Mouse (Mus musculus) neural tube, embryonic 12.5 days (tissue): ENCODE measurements around the gene Hspa8. TPM values are rescaled to one million over a fixed set of nuclear protein-coding genes. Genes with fewer than 3 reads are reported as not detected.

Experiments
- ATAC-seq: fragments of 200-750 bp; cut with Nextera tagmentation; 2 replicates; pipeline ENCODE4 v1.8.0; 2017; ENCODE audit warnings: low read depth, mild to moderate bottlenecking, moderate TSS enrichment, moderate library complexity; ENCODE audit not compliant: low FRiP score
- H3K27ac ChIP-seq: fragments of 300-500 bp; sonication (generic); 2 replicates; pipeline ENCODE4 v1.5.1; 2016
- H3K27me3 ChIP-seq: fragments of 300-500 bp; sonication (generic); replicated peaks from 2 replicates; pipeline ENCODE4 v1.6.1; 2016; ENCODE audit warnings: mild to moderate bottlenecking
- H3K36me3 ChIP-seq: fragments of 300-500 bp; sonication (generic); 2 replicates; pipeline ENCODE4 v1.6.1; 2016; ENCODE audit warnings: mild to moderate bottlenecking
- H3K4me1 ChIP-seq: fragments of 300-500 bp; sonication (generic); 2 replicates; pipeline ENCODE4 v1.6.1; 2016
- H3K4me2 ChIP-seq: fragments of 300-500 bp; sonication (generic); replicated peaks from 2 replicates; pipeline ENCODE4 v1.6.1; 2016; ENCODE audit warnings: mild to moderate bottlenecking
- H3K4me3 ChIP-seq: fragments of 300-500 bp; sonication (generic); 2 replicates; pipeline ENCODE4 v1.5.1; 2016
- H3K9ac ChIP-seq: fragments of 300-500 bp; sonication (generic); 2 replicates; pipeline ENCODE4 v1.6.1; 2016; ENCODE audit warnings: mild to moderate bottlenecking
- H3K9me3 ChIP-seq: fragments of 300-500 bp; sonication (generic); 2 replicates; pipeline ENCODE4 v1.6.1; 2016; ENCODE audit warnings: mild to moderate bottlenecking
- WGBS: fragments of 180-500 bp; shearing (Covaris S2); methylation state at CpG from one replicate; pipeline ENCODE4 v1.1.7; 2016; 5-methylcytosine and 5-hydroxymethylcytosine counted together
- polyA plus RNA-seq: library from polyadenylated mRNA; unstranded; fragments of >200 nt; fragmentation: Nextera tagmentation; extraction: Ambion mirVana; gene quantifications from 2 replicates; pipeline ENCODE4 v1.2.1, GENCODE M21; 2016

Hspa8 gene
- polyA plus RNA-seq, 1 experiment from 2014 or later = 2,593 TPM

DNA sequence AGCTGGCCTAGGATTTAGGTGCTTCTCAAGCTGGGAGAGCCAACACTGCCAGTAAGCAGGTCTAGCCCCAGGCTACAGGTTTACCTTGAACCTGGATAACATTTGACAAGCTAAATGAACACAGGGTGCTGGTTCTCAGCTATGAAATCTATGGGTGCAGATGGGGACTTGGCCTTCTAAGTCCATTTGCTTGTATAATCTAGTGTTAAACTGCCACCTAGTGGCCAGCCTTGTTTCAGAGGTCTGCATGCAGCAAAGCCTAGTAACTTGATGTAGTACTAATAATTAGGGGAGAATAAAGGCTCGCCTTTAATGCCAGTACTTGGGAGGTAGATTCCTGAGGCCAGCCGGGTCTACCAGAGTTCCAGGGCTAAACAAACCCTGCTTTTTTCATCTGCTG lies 4.5 kb downstream of the Hspa8 start:
- Histone ChIP-seq H3K4me1 (peaks cover 43% of the 10 kb centered on the region), H3K4me2 (0 out of 2 replicates have a peak overlapping the region, but pooled peaks have one; percentile 30), H3K27me3 (no peaks in the 10 kb centered on the region), H3K9ac (no peak overlapping the region), H3K27ac (no peak overlapping the region), H3K9me3 (no peaks in the 10 kb centered on the region), H3K36me3 (peaks cover 35% of the 10 kb centered on the region), H3K4me3 (no peak overlapping the region)
- WGBS = 29% methylated on average over 2 of the region's 2 CpGs
- no peak for ATAC-seq

DNA sequence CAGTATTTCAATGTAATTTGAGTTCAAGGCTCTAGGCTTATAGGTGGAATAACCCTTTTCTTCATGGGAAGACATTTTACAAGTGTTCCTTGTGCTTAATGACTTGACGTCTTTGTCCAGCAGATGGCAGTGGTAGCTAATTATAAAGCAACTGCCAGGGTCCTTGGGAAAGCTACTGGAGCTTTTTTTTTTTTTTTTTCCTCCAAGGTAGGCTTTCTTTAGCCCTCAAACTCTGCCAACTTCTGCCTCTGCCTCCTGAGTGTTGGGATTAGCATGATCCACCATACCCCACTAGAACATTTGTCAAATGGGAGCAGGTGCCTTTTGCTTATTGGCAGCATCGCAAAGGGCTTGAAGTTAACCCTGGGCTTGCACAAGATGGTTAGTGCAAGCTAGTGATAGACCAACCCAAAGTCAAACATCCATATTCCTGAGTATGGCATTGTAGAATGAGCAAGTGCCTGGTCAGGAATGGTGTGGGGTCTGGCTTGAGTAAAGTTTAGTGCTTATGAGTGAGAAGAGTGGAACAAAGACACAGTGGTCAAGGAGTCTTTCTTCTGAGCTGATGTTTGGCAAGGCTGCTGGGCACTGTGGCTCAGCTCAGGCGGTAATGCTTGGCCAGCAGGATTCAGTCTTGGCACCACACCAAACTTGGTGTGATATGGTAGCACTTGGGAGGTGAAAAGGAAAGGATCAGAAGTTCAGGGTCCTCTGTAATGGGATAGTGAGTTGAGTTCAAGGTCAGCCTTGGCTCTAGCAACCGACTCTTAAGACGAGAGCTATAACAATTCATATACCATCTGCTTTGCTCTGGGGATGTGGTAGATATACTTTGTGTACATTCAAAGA lies 5.9 kb downstream of the Hspa8 start:
- Histone ChIP-seq H3K36me3 (peaks cover 38% of the 10 kb centered on the region), H3K4me2 (no peak overlapping the region), H3K9ac (no peak overlapping the region), H3K4me1 (peaks cover 43% of the 10 kb centered on the region), H3K27me3 (no peaks in the 10 kb centered on the region), H3K9me3 (no peaks in the 10 kb centered on the region), H3K27ac (no peak overlapping the region), H3K4me3 (no peak overlapping the region)
- ATAC-seq = no peak
- WGBS = 30% methylated on average over 5 of the region's 5 CpGs

DNA sequence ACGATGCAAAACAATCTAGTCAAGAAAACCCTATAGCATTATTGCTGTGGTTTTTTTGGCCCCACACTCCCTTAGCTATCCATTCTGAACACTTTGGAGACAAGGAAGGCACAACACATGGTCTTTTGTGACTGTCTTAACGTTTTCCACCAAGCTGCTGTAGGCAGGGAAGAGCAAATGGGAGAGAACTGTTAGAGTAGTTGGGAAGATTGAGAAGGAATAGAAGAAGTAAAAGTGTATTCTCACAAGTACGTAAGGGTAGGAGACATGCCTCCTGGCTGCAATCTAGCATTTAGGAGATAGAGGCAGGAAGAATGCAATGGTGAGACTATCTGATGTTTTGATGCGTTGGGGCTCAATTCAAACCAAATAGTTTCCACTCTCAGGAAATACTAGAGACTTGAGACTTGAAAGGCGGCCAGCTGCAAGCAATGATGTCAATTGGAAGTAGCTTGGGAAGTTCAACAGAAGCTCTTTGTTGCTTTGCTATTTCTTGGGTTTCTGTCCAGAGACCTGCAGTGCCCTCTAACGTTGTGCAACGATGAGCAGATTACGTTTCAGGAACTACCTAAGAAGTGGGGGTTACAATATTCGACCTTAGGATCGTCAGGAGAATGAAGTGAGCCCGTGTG lies 6.6 kb downstream of the Hspa8 start:
- no peak overlapping the region for H3K27ac ChIP-seq
- H3K9ac ChIP-seq = no peak overlapping the region
- 32% methylated on average over 11 of the region's 11 CpGs for WGBS
- no peaks in the 10 kb centered on the region for H3K27me3 ChIP-seq
- peaks cover 38% of the 10 kb centered on the region for H3K36me3 ChIP-seq
- no peak overlapping the region for H3K4me2 ChIP-seq
- ATAC-seq = no peak
- no peak overlapping the region for H3K4me3 ChIP-seq
- H3K9me3 ChIP-seq = no peaks in the 10 kb centered on the region
- peaks cover 43% of the 10 kb centered on the region for H3K4me1 ChIP-seq

DNA sequence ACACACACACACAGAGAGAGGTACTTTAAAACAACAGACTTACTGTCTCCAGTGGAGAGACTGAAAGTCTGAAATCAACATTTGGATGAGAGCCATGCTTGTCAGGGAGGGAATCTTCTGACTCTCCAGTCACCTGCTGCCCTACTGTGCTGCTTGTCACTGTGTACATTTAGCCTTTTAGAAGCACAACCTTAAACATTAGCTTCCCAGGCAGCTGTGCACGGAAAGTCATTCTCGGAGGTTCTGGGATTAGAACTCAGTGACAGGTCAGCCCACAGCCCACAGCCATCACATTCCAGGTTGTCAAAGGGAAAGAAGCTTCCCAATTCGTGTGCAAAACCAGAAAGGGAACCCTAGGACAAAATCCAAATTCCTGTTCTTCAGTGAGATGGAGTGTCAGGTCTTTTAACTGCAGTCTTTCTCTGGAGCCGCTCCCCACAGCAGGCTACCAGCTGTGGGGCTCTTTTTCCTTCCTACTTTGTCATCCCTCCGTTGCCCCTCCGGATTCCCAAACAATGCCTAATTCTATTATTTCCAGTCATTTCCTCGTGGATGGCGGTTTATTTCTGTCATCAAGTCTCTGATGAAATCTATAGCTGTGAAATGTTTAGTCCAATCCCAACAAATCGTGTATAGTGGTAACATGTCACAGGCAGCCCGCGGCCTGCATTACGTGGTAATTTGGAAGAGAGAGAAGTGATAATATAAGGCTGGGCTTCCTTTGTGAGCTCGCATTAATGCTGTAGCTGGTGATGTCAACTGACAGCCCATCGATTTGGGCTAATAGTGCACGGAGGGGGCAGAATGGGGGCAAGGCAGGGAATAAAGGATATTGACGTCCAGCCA lies 7.5 kb downstream of the Hspa8 start:
- H3K4me3 ChIP-seq = no peak overlapping the region
- WGBS = 13% methylated on average over 16 of the region's 16 CpGs
- H3K36me3 ChIP-seq = peaks cover 41% of the 10 kb centered on the region
- no peaks in the 10 kb centered on the region for H3K9me3 ChIP-seq
- peak overlapping the region; percentile 3; the same call in 1 of the 2 replicates for H3K4me2 ChIP-seq
- peaks cover 40% of the 10 kb centered on the region for H3K4me1 ChIP-seq
- H3K9ac ChIP-seq = no peak overlapping the region
- no peaks in the 10 kb centered on the region for H3K27me3 ChIP-seq
- no peak overlapping the region; the same call in 1 of the 2 replicates for H3K27ac ChIP-seq
- peak; percentile 38; the same call in 1 of the 2 replicates for ATAC-seq

DNA sequence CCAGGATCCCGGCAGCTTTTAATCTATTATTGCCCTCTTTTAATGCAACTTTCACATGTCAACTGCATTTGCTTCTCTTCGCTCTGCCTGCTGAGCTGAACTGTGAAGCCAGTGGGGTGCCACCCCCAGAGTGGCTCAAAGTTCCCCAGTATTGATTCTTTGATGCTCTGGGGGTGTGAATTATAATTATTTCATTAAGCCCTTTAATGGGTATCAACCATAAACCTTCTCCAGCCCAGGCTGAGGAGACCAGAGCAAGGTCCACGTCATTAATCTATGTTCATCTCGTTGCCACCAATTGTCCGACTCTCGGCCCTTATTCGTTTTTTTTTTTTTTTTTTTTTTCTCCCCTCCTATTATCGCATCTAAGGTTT lies 8.1 kb downstream of the Hspa8 start:
- 0 out of 2 replicates have a peak, but pooled peaks have one; percentile 28 for ATAC-seq
- Histone ChIP-seq H3K27me3 (no peaks in the 10 kb centered on the region), H3K9me3 (no peaks in the 10 kb centered on the region), H3K36me3 (peaks cover 35% of the 10 kb centered on the region), H3K4me3 (no peak overlapping the region), H3K9ac (no peak overlapping the region), H3K4me2 (no peak overlapping the region), H3K27ac (no peak overlapping the region), H3K4me1 (peaks cover 34% of the 10 kb centered on the region)
- WGBS = 35% methylated on average over 8 of the region's 8 CpGs

DNA sequence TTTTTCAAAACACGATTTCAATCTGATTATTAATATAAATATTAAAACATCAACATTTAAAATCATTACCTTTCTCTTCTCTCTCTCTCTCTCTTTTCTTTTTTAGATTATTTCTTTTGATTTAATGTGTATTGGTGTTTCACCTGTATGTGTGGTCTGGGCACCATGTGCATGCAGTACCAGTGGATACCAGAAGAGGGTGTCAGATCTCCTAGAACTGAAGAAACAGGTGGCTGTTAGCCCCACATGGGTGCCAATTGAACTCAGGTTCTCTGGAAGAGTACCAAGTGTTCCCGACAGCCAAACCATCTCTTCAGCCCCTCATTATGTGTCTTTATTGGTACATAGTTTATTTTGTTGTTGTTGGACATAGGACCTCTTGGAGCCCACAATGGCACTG lies 11.1 kb downstream of the Hspa8 start:
- H3K4me2 ChIP-seq = no peak overlapping the region
- H3K9me3 ChIP-seq = no peaks in the 10 kb centered on the region
- no peak overlapping the region for H3K4me3 ChIP-seq
- peaks cover 10% of the 10 kb centered on the region for H3K36me3 ChIP-seq
- peaks cover 16% of the 10 kb centered on the region; the same call in 1 of the 2 replicates for H3K4me1 ChIP-seq
- 59% methylated on average over 2 of the region's 2 CpGs for WGBS
- ATAC-seq = no peak
- no peaks in the 10 kb centered on the region for H3K27me3 ChIP-seq
- H3K27ac ChIP-seq = no peak overlapping the region
- H3K9ac ChIP-seq = no peak overlapping the region

DNA sequence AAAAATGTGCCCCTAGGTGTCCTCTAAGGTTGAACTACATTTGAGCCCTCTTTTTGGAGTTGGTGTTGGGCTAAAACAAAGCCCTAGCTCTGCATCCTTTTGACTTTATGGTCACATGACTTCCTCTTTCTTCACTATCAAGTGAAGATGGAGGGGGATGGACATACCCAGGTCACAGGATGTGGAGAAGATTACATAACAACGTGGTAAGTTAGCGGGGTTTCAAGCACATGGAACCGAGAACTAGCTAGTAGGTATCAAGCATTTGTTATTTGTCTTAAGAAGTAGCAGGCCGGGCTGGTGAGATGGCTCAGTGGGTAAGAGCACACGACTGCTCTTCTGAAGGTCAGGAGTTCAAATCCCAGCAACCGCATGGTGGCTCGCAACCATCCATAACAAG lies 13.3 kb downstream of the Hspa8 start:
- Histone ChIP-seq H3K4me1 (no peaks in the 10 kb centered on the region), H3K9ac (no peak overlapping the region), H3K27ac (no peak overlapping the region), H3K36me3 (peaks cover 6% of the 10 kb centered on the region), H3K4me2 (no peak overlapping the region), H3K4me3 (no peak overlapping the region), H3K27me3 (no peaks in the 10 kb centered on the region), H3K9me3 (no peaks in the 10 kb centered on the region)
- WGBS = 88% methylated on average over 7 of the region's 7 CpGs
- no peak for ATAC-seq

DNA sequence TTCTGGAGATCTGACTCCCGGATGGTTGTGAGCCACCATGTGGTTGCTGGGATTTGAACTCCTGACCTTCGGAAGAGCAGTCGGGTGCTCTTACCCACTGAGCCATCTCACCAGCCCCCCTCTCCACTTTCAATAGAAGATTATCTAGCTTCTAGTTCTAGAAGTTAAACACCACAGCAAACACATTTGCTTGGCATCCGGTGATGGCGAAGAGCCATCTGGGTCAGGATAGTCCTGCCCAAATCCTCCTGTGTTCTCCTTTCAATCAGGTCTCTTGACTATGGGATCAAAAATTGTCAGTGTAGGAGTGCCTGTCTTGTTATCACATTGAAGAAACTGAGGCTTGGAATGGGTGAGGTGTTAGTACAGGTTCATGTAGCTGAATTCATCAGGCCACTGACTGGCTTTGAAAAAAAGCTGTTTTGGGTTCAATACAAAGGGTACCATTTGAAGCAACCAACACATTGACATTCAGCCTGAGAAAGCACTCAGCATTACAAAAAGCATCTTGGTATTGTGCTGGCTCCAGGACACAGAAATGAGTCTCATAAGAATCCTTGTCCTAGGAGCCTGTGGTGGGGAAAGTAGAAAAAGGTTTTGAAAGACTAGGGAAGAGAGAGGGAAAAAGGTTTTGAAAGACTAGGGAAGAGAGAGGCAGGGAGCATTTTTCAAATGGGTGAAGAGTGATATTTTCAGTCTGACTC lies 16.7 kb downstream of the Hspa8 start:
- WGBS = 85% methylated on average over 5 of the region's 5 CpGs

DNA sequence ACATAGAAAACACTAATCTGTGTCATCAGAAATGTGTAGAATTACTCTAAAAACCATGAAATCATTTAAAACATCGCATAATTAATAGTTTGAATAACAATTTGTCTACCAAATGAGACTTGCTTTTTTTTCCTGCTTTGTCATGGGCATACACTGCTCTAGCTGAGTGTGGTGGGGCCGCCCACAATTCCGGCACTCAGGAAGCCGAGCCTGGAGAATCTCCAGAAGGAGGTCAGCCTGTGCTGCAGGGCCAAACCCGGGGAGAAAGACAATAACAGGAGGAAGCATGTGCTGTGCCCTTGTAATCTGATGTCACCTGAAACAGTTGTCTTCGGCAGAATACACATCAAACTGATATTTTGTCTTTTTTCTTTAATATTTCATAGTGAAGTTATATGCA lies 24.8 kb downstream of the Hspa8 start:
- no peak for ATAC-seq
- 53% methylated on average over 6 of the region's 6 CpGs for WGBS
- no peak overlapping the region for H3K27ac ChIP-seq

More for the DNA sequence above, 16.7 kb downstream of the Hspa8 start:
- Histone ChIP-seq H3K4me3 (no peak overlapping the region), H3K9ac (no peak overlapping the region), H3K36me3 (peaks cover 3% of the 10 kb centered on the region; the same call in 1 of the 2 replicates), H3K4me1 (peaks cover 9% of the 10 kb centered on the region), H3K27ac (no peak overlapping the region), H3K4me2 (no peak overlapping the region), H3K27me3 (no peaks in the 10 kb centered on the region), H3K9me3 (no peaks in the 10 kb centered on the region)
- no peak for ATAC-seq

DNA sequence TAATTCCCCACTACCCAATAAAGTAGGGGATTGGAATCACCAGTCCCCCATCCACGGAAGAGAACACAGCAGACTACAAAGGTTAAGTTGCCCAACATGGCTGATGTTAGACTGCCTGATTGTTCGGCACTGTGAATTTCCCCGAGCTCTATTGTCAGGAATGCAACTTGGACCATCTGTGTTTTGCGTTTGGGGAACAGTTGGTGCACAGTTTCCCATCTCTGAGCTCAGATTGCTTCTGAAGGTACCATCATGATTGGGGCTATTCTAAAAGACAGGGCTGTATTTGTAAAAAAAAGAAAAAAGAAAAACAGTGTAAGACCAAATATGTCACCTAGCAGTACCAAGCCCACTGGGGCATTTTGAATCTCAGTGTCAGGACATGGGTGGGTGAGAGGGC lies 26.6 kb downstream of the Hspa8 start:
- Histone ChIP-seq H3K4me2 (no peak overlapping the region), H3K9ac (no peak overlapping the region), H3K27ac (no peak overlapping the region), H3K36me3 (no peaks in the 10 kb centered on the region), H3K4me3 (no peak overlapping the region), H3K9me3 (no peaks in the 10 kb centered on the region), H3K4me1 (peaks cover 1% of the 10 kb centered on the region; the same call in 1 of the 2 replicates), H3K27me3 (no peaks in the 10 kb centered on the region)
- WGBS = 77% methylated on average over 4 of the region's 4 CpGs
- ATAC-seq = no peak

More for the DNA sequence above, 24.8 kb downstream of the Hspa8 start:
- Histone ChIP-seq H3K9ac (no peak overlapping the region), H3K4me3 (no peak overlapping the region), H3K27me3 (no peaks in the 10 kb centered on the region), H3K4me1 (peaks cover 10% of the 10 kb centered on the region), H3K4me2 (no peak overlapping the region), H3K9me3 (no peaks in the 10 kb centered on the region), H3K36me3 (no peaks in the 10 kb centered on the region)

DNA sequence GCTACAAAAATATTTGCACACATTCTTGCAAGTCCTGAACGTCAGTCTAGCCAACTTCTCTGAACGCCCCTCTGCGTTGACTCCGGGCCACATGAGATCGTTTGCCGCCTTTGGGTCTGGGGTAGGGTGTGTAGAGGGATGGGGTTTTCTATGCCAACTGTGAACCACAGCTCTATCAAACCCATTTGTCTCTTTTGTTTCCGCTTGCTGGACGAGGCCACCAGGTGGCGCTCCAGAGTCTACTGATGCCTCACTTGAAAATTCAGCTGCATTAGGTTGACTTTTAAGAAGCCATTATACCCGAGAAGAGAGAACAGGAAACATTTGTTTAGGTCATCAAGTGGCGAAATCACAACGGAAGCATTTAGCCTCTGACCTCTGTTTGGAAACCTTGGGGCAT lies 33.8 kb downstream of the Hspa8 start:
- no peaks in the 10 kb centered on the region for H3K36me3 ChIP-seq
- 9% methylated on average over 12 of the region's 12 CpGs for WGBS
- H3K9me3 ChIP-seq = no peaks in the 10 kb centered on the region
- no peak overlapping the region for H3K4me3 ChIP-seq
- H3K27me3 ChIP-seq = no peaks in the 10 kb centered on the region
- H3K27ac ChIP-seq = no peak overlapping the region
- H3K4me1 ChIP-seq = no peaks in the 10 kb centered on the region
- H3K4me2 ChIP-seq = no peak overlapping the region
- no peak overlapping the region for H3K9ac ChIP-seq
- ATAC-seq = no peak
